Mouse (Mus musculus): ENCODE measurements around the gene Gm3336. TPM values are rescaled to one million over a fixed set of nuclear protein-coding genes. Genes with fewer than 3 reads are reported as not detected.

The Gm3336 gene
- polyA plus RNA-seq, 1 experiment from 2014 or later: not detected

DNA sequence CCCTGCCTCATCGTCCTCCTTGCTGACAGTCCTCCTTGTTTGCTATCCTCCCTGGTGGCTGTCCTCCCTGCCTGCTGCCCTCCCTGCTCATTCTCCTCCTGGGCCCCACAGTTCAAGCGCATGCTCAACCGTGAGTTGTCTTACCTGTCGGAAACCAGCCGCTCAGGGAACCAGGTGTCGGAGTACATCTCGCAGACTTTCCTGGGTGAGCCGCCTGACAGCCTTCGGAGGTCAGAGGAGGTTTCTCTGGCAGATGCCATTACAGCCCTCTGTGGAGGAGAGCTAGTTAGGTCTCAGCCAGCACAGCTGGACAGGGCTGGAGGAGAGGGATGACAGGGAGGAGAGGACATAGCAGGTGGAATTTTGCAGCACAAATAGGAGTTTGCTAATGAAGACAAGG is 28.3 kb downstream of the Gm3336 start:
- peaks cover 28% of the 10 kb centered on the region for H3K27me3 ChIP-seq (ENCODE audit: control insufficient read depth, insufficient read depth, low read length)
- 80% methylated on average over 9 of the region's 9 CpGs for WGBS
- no peak for ATAC-seq (ENCODE audit: low FRiP score, low TSS enrichment)

DNA sequence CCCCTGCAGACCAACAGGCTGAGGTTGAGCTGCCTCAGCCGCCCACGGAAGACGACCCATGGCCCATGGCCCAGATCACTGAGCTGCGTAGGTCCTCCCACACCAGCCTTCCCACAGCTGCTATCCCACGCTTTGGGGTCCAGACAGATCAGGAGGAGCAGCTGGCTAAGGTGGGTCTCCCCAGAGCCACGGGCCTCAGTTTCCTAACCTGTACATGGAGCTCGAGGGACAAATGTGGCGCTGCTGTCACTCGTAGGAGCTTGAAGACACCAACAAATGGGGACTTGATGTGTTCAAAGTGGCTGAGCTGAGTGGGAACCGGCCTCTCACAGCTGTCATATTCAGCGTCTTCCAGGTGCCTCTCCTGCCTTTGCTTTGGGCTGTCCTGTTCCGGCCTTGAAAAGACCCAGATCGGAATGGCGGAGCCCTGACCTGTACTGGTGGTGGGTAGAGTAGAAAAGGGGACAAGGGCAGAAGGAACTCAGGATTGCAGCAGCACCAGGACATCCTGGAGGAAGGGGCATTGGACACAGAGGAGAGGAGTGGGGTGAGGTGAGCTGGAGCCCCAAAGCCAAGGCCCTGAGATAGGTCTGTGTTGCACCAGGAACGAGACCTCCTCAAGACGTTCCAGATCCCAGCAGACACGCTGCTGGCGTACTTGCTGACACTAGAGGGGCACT is 29.0 kb downstream of the Gm3336 start:
- no peak overlapping the region for H3K4me3 ChIP-seq (replicated peaks; ENCODE audit: low read depth, low read length)
- ATAC-seq (ENCODE audit: low FRiP score, low TSS enrichment) (no peak), DNase-seq (no peak)
- no peak overlapping the region for H3K27ac ChIP-seq (replicated peaks; ENCODE audit: low read depth, low read length)
- H3K4me1 ChIP-seq (ENCODE audit: control insufficient read depth, insufficient read depth, low read length): 0 out of 2 replicates have a peak, but pooled peaks cover 3% of the 10 kb centered on the region
- H3K4me2 ChIP-seq (ENCODE audit: low read length): no peak overlapping the region
- peaks cover 25% of the 10 kb centered on the region for H3K27me3 ChIP-seq (ENCODE audit: control insufficient read depth, insufficient read depth, low read length)
- no peak overlapping the region for H3K9ac ChIP-seq (replicated peaks; ENCODE audit: low read length)
- 86% methylated on average over 18 of the region's 18 CpGs for WGBS
- H3K9me3 ChIP-seq (ENCODE audit: control insufficient read depth, low read length): no peaks in the 10 kb centered on the region
- no peaks in the 10 kb centered on the region for H3K36me3 ChIP-seq (ENCODE audit: control insufficient read depth, insufficient read depth, low read length)

More for the DNA sequence above, 28.3 kb downstream of the Gm3336 start:
- Histone ChIP-seq H3K4me3 (replicated peaks; ENCODE audit: low read depth, low read length) (no peak overlapping the region), H3K36me3 (ENCODE audit: control insufficient read depth, insufficient read depth, low read length) (no peaks in the 10 kb centered on the region), H3K9me3 (ENCODE audit: control insufficient read depth, low read length) (no peaks in the 10 kb centered on the region), H3K4me2 (ENCODE audit: low read length) (no peak overlapping the region), H3K4me1 (ENCODE audit: control insufficient read depth, insufficient read depth, low read length) (0 out of 2 replicates have a peak, but pooled peaks cover 3% of the 10 kb centered on the region), H3K9ac (replicated peaks; ENCODE audit: low read length) (no peak overlapping the region), H3K27ac (replicated peaks; ENCODE audit: low read depth, low read length) (no peak overlapping the region)
- no peak for DNase-seq

DNA sequence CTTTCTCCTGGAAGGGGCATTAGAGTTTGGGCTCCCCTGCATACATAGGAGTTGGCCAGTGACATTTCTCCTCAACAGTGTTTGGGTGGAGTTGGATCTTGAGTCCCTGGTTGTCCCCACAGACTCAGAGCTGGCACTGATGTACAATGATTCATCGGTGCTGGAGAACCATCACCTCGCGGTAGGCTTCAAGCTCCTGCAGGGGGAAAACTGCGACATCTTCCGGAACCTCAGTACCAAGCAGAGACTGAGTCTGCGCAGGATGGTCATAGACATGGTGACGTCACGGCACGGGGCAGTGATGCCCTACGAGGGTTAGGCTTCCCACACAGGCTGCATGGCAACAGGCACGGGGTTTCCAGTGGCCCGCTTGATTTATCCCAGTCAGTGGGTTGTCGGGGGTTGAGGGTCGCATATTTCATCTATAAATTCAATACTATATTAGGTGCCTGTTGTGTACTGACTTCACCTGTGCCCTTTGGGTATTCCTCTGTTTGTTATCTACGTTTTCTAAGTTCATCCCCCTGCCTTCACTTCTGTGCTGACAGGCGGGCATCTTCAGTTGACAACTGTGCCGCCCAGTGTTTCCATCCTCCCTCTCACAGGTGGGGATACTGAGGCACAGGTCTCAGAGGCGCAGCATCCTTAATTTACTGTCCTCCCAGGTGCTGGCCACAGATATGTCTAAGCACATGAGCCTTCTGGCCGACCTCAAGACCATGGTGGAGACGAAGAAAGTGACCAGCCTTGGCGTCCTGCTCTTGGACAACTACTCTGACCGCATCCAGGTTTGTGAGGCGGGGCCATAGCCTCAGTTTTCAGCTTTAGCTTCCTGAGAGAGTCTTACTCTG is 30.1 kb downstream of the Gm3336 start:
- H3K27me3 ChIP-seq (ENCODE audit: control insufficient read depth, insufficient read depth, low read length): peaks cover 14% of the 10 kb centered on the region
- H3K4me3 ChIP-seq (replicated peaks; ENCODE audit: low read depth, low read length): no peak overlapping the region
- ATAC-seq (ENCODE audit: low FRiP score, low TSS enrichment): no peak

DNA sequence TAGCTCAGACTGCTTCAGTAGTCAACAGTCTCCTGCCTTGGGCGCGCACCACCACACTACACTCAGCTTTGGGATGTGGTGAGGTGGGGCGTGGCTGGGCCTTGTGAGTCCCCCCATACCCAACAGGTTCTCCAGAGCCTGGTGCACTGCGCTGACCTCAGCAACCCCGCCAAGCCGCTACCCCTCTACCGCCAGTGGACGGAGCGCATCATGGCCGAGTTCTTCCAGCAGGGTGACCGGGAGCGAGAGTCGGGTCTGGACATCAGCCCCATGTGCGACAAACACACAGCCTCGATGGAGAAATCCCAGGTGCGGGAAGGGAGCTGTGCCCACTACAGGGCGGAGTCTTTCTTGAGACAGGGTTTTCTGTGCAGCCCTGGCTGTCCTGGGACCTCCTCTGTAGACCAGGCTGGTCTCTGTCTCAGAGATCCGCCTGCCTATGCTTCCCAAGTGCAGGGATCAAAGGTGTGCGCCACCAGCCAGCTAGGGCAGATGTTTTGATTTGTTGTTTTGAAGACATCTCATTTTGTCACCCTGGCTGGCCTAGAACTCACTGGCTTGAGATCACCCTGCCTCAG is 30.8 kb downstream of the Gm3336 start:
- no peak overlapping the region for H3K4me3 ChIP-seq (replicated peaks; ENCODE audit: low read depth, low read length)
- H3K4me2 ChIP-seq (ENCODE audit: low read length): no peak overlapping the region
- H3K27me3 ChIP-seq (ENCODE audit: control insufficient read depth, insufficient read depth, low read length): peaks cover 9% of the 10 kb centered on the region
- WGBS: 82% methylated on average over 19 of the region's 19 CpGs
- no peaks in the 10 kb centered on the region for H3K9me3 ChIP-seq (ENCODE audit: control insufficient read depth, low read length)
- no peak overlapping the region for H3K9ac ChIP-seq (replicated peaks; ENCODE audit: low read length)
- H3K4me1 ChIP-seq (ENCODE audit: control insufficient read depth, insufficient read depth, low read length): no peaks in the 10 kb centered on the region
- no peaks in the 10 kb centered on the region for H3K36me3 ChIP-seq (ENCODE audit: control insufficient read depth, insufficient read depth, low read length)
- ATAC-seq (ENCODE audit: low FRiP score, low TSS enrichment): no peak
- no peak overlapping the region for H3K27ac ChIP-seq (replicated peaks; ENCODE audit: low read depth, low read length)
- no peak for DNase-seq

More for the DNA sequence above, 30.1 kb downstream of the Gm3336 start:
- no peak overlapping the region for H3K4me2 ChIP-seq (ENCODE audit: low read length)
- H3K4me1 ChIP-seq (ENCODE audit: control insufficient read depth, insufficient read depth, low read length): no peaks in the 10 kb centered on the region
- H3K27ac ChIP-seq (replicated peaks; ENCODE audit: low read depth, low read length): no peak overlapping the region
- H3K36me3 ChIP-seq (ENCODE audit: control insufficient read depth, insufficient read depth, low read length): no peaks in the 10 kb centered on the region
- no peaks in the 10 kb centered on the region for H3K9me3 ChIP-seq (ENCODE audit: control insufficient read depth, low read length)
- no peak overlapping the region for H3K9ac ChIP-seq (replicated peaks; ENCODE audit: low read length)
- DNase-seq: no peak
- 86% methylated on average over 23 of the region's 23 CpGs for WGBS

DNA sequence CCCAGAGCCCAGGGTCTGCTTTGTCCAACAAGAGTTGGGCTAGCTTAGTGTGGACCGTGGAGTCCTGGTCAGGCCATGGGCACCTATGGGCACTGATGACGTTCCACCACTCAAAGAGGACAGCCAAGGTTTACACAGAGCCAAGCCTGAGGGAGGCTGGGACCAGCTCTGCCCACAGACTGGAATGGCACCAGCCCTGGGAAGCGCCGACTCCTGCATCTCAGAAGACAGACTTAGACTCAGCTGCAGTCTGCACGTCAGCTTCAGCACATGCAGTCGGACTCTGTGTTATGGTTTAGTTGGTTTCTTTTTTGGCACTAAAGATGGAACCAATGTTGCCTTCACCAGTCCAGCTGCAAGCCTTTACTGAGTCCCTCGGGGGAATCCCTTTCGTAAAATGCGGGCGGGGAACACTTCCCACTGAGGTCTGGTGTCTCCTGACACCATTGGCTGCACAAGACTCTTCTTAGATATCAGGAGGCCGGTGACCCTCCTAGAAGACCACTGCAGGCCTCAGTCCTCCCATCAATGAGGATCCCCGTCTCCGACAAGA is 31.9 kb downstream of the Gm3336 start:
- WGBS: 83% methylated on average over 13 of the region's 13 CpGs
- DNase-seq: no peak

DNA sequence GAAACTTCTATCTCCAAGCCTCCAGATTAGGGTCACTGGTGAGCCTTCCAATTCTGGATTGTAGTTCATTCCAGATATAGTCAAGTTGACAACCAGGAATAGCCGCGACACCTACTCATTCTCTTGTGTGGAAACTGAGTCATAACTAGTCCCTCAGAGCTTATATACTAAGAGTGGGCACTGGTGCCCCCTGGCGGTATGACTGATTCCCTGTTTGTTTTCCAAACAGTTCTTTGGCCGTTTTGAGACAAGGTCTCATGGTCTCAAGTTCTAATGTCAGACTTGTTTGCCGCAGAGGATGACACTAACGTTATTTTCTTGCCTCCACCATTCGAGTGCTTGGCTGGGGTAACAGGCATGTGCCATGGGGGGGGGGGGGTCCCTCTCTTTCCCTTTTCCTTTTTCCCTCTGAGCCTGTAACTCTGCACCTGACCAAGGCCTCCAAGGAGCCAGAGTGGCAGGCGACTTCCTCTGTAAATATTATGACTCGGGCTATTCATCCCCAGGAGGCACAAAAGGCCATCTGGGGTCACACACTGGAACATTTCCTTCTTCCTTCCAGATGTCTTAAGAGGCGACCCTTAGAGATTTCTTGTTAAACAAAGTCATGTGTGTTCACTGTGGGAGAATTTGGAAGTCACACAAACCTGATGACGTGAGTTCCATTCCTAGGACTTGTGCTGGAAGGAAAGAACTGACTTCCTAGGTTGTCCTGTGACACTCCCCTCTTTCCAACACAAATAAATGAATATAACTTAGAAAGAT is 33.8 kb downstream of the Gm3336 start:
- no peak for ATAC-seq (ENCODE audit: low FRiP score, low TSS enrichment)
- DNase-seq: peak; percentile 85
- H3K9ac ChIP-seq (replicated peaks; ENCODE audit: low read length): no peak overlapping the region
- H3K27me3 ChIP-seq (ENCODE audit: control insufficient read depth, insufficient read depth, low read length): no peaks in the 10 kb centered on the region
- H3K27ac ChIP-seq (replicated peaks; ENCODE audit: low read depth, low read length): no peak overlapping the region
- no peaks in the 10 kb centered on the region for H3K9me3 ChIP-seq (ENCODE audit: control insufficient read depth, low read length)
- H3K4me2 ChIP-seq (ENCODE audit: low read length): no peak overlapping the region
- no peak overlapping the region for H3K4me3 ChIP-seq (replicated peaks; ENCODE audit: low read depth, low read length)
- 42% methylated on average over 11 of the region's 11 CpGs for WGBS
- peaks cover 11% of the 10 kb centered on the region for H3K4me1 ChIP-seq (ENCODE audit: control insufficient read depth, insufficient read depth, low read length)
- H3K36me3 ChIP-seq (ENCODE audit: control insufficient read depth, insufficient read depth, low read length): peaks cover 14% of the 10 kb centered on the region

More for the DNA sequence above, 31.9 kb downstream of the Gm3336 start:
- H3K27me3 ChIP-seq (ENCODE audit: control insufficient read depth, insufficient read depth, low read length): peaks cover 2% of the 10 kb centered on the region; the same call in 1 of the 2 replicates
- H3K9me3 ChIP-seq (ENCODE audit: control insufficient read depth, low read length): no peaks in the 10 kb centered on the region
- no peak overlapping the region for H3K9ac ChIP-seq (replicated peaks; ENCODE audit: low read length)
- no peaks in the 10 kb centered on the region for H3K36me3 ChIP-seq (ENCODE audit: control insufficient read depth, insufficient read depth, low read length)
- peaks cover 2% of the 10 kb centered on the region; the same call in 1 of the 2 replicates for H3K4me1 ChIP-seq (ENCODE audit: control insufficient read depth, insufficient read depth, low read length)
- no peak overlapping the region for H3K4me2 ChIP-seq (ENCODE audit: low read length)
- no peak overlapping the region for H3K4me3 ChIP-seq (replicated peaks; ENCODE audit: low read depth, low read length)
- ATAC-seq (ENCODE audit: low FRiP score, low TSS enrichment): no peak
- H3K27ac ChIP-seq (replicated peaks; ENCODE audit: low read depth, low read length): no peak overlapping the region

DNA sequence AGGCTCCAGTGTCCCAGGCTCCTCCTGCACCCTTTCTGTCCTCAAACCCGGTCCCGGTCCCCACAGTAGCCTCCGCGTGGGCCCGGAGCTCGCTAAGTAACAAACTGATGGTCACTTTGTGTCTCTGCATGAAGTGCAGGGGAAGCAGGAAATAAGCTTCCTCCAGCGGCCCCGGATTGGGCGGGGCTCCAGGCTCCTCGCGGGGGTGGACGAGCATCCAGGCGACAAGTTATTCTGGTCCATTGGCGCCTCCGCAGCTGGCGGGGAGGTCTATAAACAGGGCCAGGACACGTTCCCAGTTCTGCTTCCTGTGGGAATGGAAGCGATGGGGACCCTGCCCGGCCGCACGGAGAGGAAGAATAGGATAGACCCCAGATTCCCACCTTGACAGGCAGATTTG is 34.8 kb downstream of the Gm3336 start:
- Histone ChIP-seq H3K4me1 (ENCODE audit: control insufficient read depth, insufficient read depth, low read length) (peaks cover 11% of the 10 kb centered on the region), H3K9me3 (ENCODE audit: control insufficient read depth, low read length) (no peaks in the 10 kb centered on the region), H3K4me2 (ENCODE audit: low read length) (no peak overlapping the region), H3K9ac (replicated peaks; ENCODE audit: low read length) (no peak overlapping the region), H3K27ac (replicated peaks; ENCODE audit: low read depth, low read length) (no peak overlapping the region), H3K36me3 (ENCODE audit: control insufficient read depth, insufficient read depth, low read length) (peaks cover 23% of the 10 kb centered on the region), H3K4me3 (replicated peaks; ENCODE audit: low read depth, low read length) (no peak overlapping the region), H3K27me3 (ENCODE audit: control insufficient read depth, insufficient read depth, low read length) (no peaks in the 10 kb centered on the region)
- WGBS: 37% methylated on average over 21 of the region's 21 CpGs
- no peak for DNase-seq
- no peak for ATAC-seq (ENCODE audit: low FRiP score, low TSS enrichment)
